Mouse (Mus musculus) T-helper 1 cell (primary cell): ENCODE measurements at regions not wholly inside any gene's neighbourhood (a gene's known extent, or its start where the extent isn't known, plus 50 kb on each side); places are given as distances from the start of the nearest gene placed in this dataset.

Experiments
- in situ Hi-C: fragments of 300-600 bp; cut with MboI, MseI; formaldehyde crosslinking; loops from one replicate; pipeline ENCODE4 v1.15.1; 2025; ENCODE audit warnings: high pct_unique_total_duplicates

DNA sequence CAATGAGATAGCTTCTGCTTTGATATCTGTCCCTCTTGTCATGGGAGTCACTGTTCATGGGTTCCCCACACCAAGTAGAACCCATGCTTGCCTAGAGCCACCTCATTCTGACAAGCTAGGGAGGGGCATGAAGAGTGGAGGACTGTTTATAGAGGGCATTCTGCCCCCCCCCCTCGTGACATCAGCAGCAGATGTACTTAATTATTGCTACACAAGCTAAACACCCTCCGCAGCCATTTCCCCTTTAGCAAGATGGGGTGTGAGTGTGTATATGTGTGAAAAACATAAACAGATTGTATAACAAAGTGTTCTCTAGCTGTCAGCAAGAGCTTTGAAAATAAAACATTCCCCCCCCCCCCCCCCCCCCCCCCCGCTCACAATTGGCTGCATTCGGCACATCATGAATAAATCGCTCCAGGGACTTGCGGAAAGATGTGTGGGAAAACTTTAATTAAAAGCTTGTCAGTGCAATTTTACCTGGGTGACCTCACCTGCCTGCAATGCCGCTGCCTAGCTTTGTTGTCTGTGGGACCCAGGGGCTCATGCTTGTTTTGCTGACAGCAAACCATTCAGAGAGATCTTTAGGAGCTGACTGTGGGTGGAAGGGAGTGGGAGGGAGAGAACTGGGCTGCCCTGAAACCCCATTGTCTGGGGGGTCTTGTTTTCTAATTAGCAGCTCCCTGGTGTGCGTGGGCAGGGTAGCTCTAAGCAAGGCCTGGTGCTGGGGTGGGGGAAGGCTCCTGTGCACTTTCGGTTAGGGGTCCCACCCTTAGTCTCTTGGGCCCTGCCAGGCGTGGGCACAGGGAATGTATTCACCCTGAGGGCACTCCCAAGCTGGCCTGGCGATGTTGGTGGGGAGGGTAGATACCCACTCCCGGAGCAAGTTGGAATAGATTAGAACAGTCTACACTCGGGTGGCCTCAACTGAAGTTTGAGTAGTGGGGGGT, 63.4 kb downstream of the Irx2 start:
- in situ Hi-C loops, result no loop called here

GRCm38 (mm10) chr13:72707469-72707868, 78.8 kb downstream of the Irx2 start:
- in situ Hi-C loops, result no loop called here

- in situ Hi-C loops, result no loop called here
Measured at GRCm38 (mm10) chr13:72708728-72709127, 80.1 kb downstream of the Irx2 start.

DNA sequence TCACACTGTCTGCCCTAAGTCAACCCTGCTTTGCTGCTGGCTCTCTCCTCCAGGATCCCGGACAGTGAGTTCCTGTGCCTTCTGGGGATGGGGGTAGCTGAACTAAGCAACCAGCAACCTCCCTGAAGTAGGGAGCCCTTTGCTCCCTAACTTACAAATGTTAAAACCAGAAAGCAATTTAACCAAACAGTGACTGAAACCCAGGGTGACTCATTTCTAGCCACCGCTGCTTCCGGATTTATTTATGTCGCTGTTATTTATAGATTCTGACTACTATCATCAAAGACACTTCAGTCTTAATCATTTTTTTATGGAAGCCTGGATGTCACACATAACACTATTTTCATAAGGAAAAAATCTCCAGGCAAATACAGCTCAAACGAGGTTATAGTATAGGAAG, 81.4 kb downstream of the Irx2 start:
- in situ Hi-C loops, result no loop called here

GRCm38 (mm10) chr13:72711136-72711535, 82.5 kb downstream of the Irx2 start:
- in situ Hi-C loops, result no loop called here

- in situ Hi-C loops, result no loop called here
Measured at GRCm38 (mm10) chr13:72711842-72712330, 83.3 kb downstream of the Irx2 start.

DNA sequence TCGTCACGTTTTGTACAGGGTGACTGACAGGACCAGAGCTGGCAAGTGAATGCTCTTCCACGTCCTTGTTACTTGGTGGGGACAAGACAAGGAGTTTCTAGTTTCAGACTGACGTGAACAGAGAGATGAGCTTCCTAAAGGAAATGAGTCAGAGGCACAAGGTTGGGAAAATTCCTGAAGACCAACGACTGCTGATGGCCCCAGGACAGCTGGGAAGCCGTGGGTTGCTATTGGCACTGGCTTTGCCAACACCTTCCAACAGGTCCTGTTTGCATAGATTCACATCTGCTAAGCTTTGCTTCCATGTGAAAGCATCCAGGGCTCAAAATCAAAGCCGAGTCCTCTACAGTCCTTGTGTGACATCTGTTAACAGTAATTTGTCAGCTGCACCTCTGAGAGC, 86.2 kb downstream of the Irx2 start:
- in situ Hi-C loops, result no loop called here

DNA sequence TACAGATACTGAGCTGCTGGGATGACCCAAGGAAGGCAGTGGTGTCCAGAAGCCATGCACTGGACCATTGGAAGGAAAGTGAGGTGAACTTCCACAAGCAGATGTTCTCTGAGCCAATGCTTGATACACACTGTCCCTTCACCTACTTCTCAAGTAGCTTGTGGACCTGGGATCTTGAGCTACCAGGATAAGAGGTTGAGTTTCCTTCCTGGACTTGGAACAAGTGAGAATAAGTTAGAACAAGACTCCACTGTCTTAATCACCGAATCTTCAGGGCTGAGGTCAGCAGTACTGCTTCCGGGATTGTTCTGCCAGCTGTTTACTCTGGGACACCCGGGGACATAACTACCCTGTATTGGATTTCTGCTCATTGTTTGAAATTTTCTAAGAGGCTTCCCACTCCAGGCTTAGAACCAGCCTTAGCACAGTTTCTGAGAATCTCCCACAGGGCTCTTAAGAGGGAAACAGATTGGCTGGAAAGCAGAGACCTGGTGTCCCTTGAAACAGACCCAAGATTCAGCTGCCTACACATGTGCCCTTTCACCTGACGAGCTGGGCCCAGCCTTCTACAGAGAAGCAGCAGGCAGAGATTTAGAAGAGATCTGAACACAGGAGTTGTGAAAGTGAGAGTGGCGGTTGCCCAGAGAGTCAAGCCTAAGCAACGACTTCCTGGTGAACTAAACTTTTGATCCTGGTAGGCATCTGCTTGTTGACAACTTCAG, 87.5 kb downstream of the Irx2 start:
- in situ Hi-C loops, result no loop called here

DNA sequence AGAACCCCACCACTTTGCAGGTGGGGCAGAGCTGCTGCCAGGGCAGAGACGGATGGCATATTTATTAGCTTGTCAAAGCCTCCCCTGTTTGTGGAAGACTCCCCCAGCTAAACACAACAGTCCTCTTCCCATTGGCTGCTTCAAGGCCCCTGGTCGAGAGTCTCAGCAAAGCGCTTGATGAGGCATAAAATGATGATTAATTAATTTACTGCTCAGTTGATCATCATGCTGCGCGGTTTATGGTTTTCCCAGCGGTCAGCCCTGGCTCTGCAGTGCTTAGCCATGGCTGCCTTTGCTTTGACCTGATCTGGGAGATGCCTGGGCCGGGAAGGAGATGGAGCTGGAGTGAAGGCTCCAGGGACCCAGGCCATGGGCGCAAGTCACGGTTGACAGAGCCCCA, 98.5 kb downstream of the Irx2 start:
- in situ Hi-C loops, result no loop called here

DNA sequence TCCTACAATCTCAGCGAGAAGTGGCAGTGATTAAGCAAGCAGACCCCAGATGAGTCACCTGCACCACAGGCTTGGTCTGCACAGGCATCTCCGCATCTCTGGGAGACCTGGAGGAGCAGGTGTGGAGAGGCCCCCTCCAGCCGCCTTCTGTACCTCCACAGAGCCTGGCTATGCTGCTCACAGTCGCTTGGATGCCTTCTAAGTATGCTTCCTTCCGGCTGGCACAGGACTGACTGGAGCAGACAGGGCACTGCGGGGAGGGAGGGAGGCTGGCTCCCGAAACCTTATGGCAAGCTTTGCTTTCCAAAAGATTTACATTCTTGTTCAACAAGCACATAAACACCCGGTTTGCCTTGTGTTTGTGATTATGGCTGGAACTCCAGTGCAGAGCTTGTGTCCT, 107.3 kb downstream of the Irx2 start:
- in situ Hi-C loops, result no loop called here

GRCm38 (mm10) chr13:72736992-72737391, 108.4 kb downstream of the Irx2 start:
- in situ Hi-C loops, result no loop called here

DNA sequence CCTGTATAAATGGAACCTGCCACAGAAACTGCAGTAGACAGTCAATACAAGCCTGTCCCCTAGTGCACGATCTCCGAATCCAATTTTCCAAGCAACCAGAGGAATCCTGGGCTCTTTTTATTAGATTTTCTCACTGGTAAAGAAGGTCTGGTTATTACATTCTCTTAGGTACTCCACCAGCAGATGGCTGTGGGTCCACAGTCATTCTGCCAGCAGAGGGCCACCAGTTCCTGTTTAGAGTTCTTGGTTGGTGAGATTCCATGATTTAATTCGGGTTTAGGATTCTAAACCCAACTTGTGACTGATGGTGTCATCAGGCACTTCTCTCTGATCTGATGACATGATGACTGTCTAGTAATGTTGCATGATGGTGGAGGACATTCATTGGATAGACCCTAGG, 118.6 kb downstream of the Irx2 start:
- in situ Hi-C loops, result no loop called here

- in situ Hi-C loops, result no loop called here
Measured at GRCm38 (mm10) chr13:72755036-72755435, 126.4 kb downstream of the Irx2 start.

- in situ Hi-C loops, result no loop called here
Measured at GRCm38 (mm10) chr13:72762481-72762880, 133.9 kb downstream of the Irx2 start.

DNA sequence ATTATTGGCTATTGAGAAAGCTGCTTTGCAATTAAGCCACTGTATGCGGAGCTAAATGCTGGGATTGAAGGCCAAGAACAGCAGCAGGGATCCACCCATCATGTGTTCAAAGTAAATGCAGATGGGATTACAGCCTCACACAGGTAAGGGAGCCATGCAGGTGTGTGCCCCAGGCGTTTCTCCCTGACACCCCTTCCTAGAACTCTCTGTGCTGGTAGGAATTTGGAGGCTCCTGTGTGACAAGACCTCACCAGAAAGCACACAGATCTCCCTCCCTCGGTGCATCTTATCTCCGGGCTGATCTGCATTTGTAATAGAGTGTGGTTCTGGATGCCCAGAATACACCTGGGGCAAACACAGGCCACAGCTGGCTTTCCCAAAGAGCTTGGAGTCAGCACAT, 134.7 kb downstream of the Irx2 start:
- in situ Hi-C loops, result no loop called here

GRCm38 (mm10) chr13:72767306-72767705, 138.7 kb downstream of the Irx2 start:
- in situ Hi-C loops, result no loop called here

- in situ Hi-C loops, result no loop called here
Measured at GRCm38 (mm10) chr13:72769007-72769595, 140.5 kb downstream of the Irx2 start.

DNA sequence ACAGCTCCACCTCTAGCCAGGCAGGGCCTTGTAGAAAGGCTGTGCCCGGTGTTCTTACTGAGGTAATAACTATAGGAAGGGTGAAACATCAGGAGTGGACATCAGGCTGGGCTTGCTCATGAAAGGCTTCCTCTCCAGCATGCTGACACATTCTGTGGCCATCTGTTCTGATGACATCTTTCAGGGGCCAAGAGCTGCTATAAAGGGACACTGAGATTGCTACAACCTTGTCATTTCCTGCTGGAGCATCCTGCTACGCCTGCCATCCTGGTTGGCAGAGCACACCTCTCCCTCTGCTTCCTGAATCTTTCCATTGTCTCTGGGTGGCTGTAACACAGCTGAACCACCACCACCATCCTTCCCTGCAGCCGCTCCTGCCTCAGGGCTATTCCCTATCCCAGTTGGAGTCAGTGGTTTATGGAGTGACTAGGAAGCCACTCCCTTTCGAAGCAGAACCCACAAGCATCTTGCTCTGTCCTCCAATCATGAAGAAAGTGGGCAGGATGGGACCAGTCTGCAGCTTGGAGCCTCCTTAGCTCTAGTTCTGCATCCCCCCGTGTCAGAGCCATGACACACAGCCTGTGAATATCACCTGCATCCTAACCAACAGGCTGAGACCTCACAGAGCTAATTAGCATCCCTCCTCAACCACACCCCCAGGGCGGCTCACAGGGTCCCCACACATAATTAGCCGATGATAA, 154.6 kb downstream of the Irx2 start:
- in situ Hi-C loops, result no loop called here

GRCm38 (mm10) chr13:72783727-72784070, 155.1 kb downstream of the Irx2 start:
- in situ Hi-C loops, result no loop called here

DNA sequence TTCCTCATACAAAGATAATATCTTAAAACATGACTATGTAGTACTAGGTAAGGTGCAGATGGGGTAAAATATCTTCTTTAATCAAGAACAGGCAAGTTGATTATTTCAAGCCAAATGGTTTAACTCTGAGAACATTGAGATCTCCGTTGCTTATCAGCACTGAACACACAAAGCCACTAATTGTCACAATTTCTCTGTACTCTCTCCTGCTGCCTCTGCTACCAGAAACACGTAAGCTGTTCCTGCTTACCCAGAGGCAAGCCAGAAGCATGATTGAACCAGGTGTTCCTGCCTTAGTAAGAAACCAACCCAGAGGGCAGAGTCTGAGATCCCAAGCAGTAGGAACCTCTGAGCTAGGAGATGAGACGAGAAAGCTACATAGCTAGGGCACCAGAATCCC, 164.1 kb downstream of the Irx2 start:
- in situ Hi-C loops, result no loop called here

DNA sequence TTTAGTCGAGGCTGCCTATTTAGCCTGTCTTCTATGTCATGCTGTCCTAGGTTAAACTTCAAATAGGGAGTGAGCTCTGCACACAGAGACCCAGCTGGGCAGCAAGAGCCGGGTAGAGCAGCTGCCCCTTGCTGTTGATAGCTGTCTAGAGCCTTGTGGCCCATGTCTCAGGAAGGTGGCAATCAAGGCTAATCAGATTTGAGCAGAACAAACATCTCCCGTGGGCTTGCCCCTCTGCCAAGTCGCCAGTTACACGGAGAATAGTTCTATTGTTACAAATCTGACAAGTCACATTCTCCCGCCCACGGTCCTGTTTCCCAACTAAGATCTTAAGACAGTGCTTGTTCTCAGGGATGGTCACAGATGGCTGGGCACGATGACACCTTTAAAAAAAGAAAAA, 171.4 kb downstream of the Irx2 start:
- in situ Hi-C loops, result no loop called here

GRCm38 (mm10) chr13:72800546-72800945, 171.9 kb downstream of the Irx2 start:
- in situ Hi-C loops, result no loop called here
